Mouse (Mus musculus) liver, embryonic 13.5 days (tissue): ENCODE data around the gene Vgll4. TPM values are rescaled to one million over a fixed set of nuclear protein-coding genes. Genes with fewer than 3 reads are reported as not detected.

Experiments
- ATAC-seq: fragments of 200-750 bp; cut with Nextera tagmentation; 2 replicates; pipeline ENCODE4 v1.8.0; 2017; ENCODE audit warnings: low read depth, mild to moderate bottlenecking, moderate number of reproducible peaks, moderate library complexity
- DNase-seq: peaks from one replicate; pipeline ENCODE4 v3.0.0; 2022
- H3K27ac ChIP-seq: fragments of 300-500 bp; sonication (generic); 2 replicates; pipeline ENCODE4 v1.5.1; 2015; ENCODE audit warnings: moderate library complexity, mild to moderate bottlenecking, inconsistent platforms
- H3K27me3 ChIP-seq: fragments of 300-500 bp; sonication (generic); 2 replicates; pipeline ENCODE4 v1.6.1; 2015; ENCODE audit warnings: mild to moderate bottlenecking, inconsistent platforms
- H3K36me3 ChIP-seq: fragments of 300-500 bp; sonication (generic); 2 replicates; pipeline ENCODE4 v1.6.1; 2015; ENCODE audit warnings: mild to moderate bottlenecking, inconsistent platforms
- H3K4me1 ChIP-seq: fragments of 300-500 bp; sonication (generic); replicated peaks from 2 replicates; pipeline ENCODE4 v1.6.1; 2015; ENCODE audit warnings: inconsistent platforms
- H3K4me2 ChIP-seq: fragments of 300-500 bp; sonication (generic); 2 replicates; pipeline ENCODE4 v1.6.1; 2015; ENCODE audit warnings: inconsistent platforms, mild to moderate bottlenecking, moderate library complexity
- H3K4me3 ChIP-seq: fragments of 300-500 bp; sonication (generic); replicated peaks from 2 replicates; pipeline ENCODE4 v1.5.1; 2015; ENCODE audit warnings: mild to moderate bottlenecking, inconsistent platforms
- H3K9ac ChIP-seq: fragments of 300-500 bp; sonication (generic); 2 replicates; pipeline ENCODE4 v1.6.1; 2015; ENCODE audit warnings: mild to moderate bottlenecking, inconsistent platforms
- H3K9me3 ChIP-seq: fragments of 300-500 bp; sonication (generic); replicated peaks from 2 replicates; pipeline ENCODE4 v1.6.1; 2016; ENCODE audit warnings: inconsistent platforms
- WGBS: fragments of 180-500 bp; shearing (Covaris S2); methylation state at CpG from one replicate; pipeline ENCODE4 v1.1.7; 2015; ENCODE audit not compliant: insufficient replicate concordance; 5-methylcytosine and 5-hydroxymethylcytosine counted together
- polyA plus RNA-seq: library from polyadenylated mRNA; unstranded; fragments of >200 nt; fragmentation: Nextera tagmentation; extraction: Ambion mirVana; gene quantifications from 2 replicates; pipeline ENCODE4 v1.2.1, GENCODE M21; 2015

The Vgll4 gene
- polyA plus RNA-seq, 1 experiment from 2014 or later = 13.9 TPM

- Histone ChIP-seq H3K9me3 (no peaks in the 10 kb centered on the region), H3K36me3 (no peaks in the 10 kb centered on the region), H3K4me3 (no peak overlapping the region), H3K4me2 (no peak overlapping the region), H3K27me3 (no peaks in the 10 kb centered on the region), H3K9ac (no peak overlapping the region), H3K4me1 (peaks cover 14% of the 10 kb centered on the region), H3K27ac (no peak overlapping the region)
- 64% methylated on average over 5 of the region's 5 CpGs for WGBS
- DNase-seq = no peak
- no peak for ATAC-seq
Observed at GRCm38 (mm10) chr6:114812322-114812721, 157.5 kb downstream of the Vgll4 start.

Other genes with a start within 250 kb of the Vgll4 start
- gene Tamm41, start 67.9 kb upstream of the Vgll4 start, polyA plus RNA-seq = 40.8 and 41.9 TPM in 2 replicates
- 0.08 and 0.09 TPM in 2 replicates for gene Syn2, start 164.9 kb upstream of the Vgll4 start, polyA plus RNA-seq